Mouse (Mus musculus) lung, adult 2 months (tissue): ENCODE results near the gene Pvr. TPM values are rescaled to one million over a fixed set of nuclear protein-coding genes. Genes with fewer than 3 reads are reported as not detected.

Experiments
- DNase-seq: peaks from one replicate; pipeline ENCODE4 v3.0.0; 2022
- H3K4me1 ChIP-seq: fragments of 200-500 bp; 2 replicates; pipeline ENCODE4 v1.6.1; 2011; ENCODE audit warnings: low read length; ENCODE audit not compliant: control insufficient read depth, insufficient read depth
- H3K4me3 ChIP-seq: fragments of 200-500 bp; replicated peaks from 2 replicates; pipeline ENCODE3; 2011; ENCODE audit warnings: low read depth, mild to moderate bottlenecking, control low read depth, low read length; ENCODE audit errors: extremely low read depth
- CTCF ChIP-seq: fragments of 200-500 bp; IDR thresholded peaks from 2 replicates; pipeline ENCODE4 v1.5.1; 2011; ENCODE audit warnings: mild to moderate bottlenecking, low read length, control low read depth; ENCODE audit not compliant: insufficient read depth
- POLR2A ChIP-seq: fragments of 200-500 bp; IDR thresholded peaks from 2 replicates; pipeline ENCODE4 v1.6.1; 2011; ENCODE audit warnings: low read depth, mild to moderate bottlenecking, control low read depth, low read length, borderline replicate concordance; ENCODE audit errors: extremely low read depth
- WGBS: fragments of 180-500 bp; shearing (Covaris S2); methylation state at CpG from one replicate; pipeline ENCODE4 v1.1.7; 2018; 5-methylcytosine and 5-hydroxymethylcytosine counted together
- polyA plus RNA-seq: library from polyadenylated mRNA; depleted of rRNA; stranded (reverse); fragments of >200 nt; gene quantifications from 2 replicates; pipeline ENCODE4 v1.2.3, GENCODE M21; 2012

Gene Pvr
- polyA plus RNA-seq, 1 experiment = 24.7 TPM

DNA sequence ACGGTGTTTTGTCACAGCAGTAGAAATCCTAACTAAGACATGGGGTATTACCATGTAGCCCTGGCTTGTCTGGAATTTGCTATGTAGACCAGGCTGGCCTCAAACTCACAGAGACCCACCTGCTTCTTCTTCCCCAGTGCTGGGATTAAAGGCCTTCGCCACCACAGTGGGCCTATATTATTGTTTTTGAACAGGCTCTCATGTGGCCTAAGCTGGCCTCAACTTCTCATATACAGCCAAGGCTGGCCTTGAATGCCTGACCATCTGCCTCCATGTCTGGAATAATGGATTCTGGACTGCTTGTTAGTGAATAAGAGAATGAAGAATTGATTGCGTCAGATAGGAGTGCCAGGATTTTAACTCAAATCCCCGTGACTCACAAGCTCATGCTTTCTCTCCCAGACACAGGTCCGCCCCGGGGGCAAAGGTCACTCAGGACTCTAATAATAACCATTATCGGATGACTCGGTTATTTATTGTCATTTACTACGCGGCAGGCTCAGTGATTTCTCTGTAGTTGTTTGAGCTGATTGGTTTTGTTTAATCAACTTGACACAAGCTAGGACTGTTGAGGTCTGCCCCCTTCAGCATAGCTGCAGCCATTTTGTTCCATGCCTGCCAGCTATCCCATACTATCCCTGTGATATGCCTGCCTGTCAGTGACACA, 31.5 kb upstream of the Pvr start:
- TF ChIP-seq CTCF (no peak), POLR2A (no peak)
- WGBS = 74% methylated on average over 10 of the region's 10 CpGs
- no peak for DNase-seq

DNA sequence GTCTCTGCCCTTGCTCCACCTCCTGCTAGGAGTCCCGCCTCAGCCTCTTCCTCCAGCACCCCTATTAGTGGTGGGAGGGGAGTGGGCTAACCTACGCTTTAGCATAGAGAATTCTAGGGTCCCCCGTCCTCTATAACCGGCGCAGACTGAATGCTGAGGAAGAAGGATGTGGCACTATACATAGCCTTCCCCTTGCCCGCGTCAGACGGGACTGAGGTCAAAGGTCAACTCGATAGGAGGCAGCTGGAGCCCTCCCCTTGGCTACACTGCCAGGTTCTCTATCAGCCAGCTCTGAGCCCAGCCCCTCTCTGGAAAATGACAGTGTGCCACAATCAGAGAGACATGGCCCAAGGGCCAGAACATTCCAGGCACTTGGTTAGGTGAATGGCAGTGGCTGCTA, 29.6 kb upstream of the Pvr start, which contains the start of gene Igsf23:
Gene Igsf23 (minus strand): TSS at position 168 of the 400 bp plus-strand sequence.
- no peak for TF ChIP-seq CTCF
- DNase-seq = no peak
- H3K4me1 ChIP-seq = no peaks in the 10 kb centered on the region
- no peak within 1 kb of the TSS for H3K4me3 ChIP-seq
- 48% methylated on average over 9 of the region's 9 CpGs for WGBS

More for the DNA sequence above, 31.5 kb upstream of the Pvr start:
- no peak overlapping the region for H3K4me3 ChIP-seq
- 0 out of 2 replicates have a peak, but pooled peaks cover 2% of the 10 kb centered on the region for H3K4me1 ChIP-seq

DNA sequence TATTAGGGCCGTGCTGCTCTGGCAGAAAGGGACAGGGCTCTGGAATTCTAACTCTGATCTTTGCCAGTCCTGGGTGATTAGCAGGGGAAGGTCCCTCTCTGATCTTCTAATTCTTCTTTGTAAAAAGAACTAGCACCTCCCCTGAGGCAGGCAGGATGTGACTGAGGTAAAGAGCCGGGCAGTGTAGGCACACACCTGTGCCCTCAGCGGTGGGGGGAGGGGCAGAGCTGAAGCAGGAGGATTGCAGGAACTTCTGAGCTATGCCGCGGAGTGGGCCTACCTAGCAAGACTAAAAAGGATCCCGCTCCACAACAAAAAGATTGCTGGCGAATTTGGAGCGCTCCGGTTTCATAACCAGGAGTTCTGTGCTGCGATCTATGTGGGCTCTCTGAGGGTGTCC, 29.0 kb upstream of the Pvr start:
- H3K4me3 ChIP-seq = no peak overlapping the region
- TF ChIP-seq POLR2A (no peak), CTCF (no peak)
- no peaks in the 10 kb centered on the region for H3K4me1 ChIP-seq
- no peak for DNase-seq
- WGBS = 70% methylated on average over 10 of the region's 10 CpGs

DNA sequence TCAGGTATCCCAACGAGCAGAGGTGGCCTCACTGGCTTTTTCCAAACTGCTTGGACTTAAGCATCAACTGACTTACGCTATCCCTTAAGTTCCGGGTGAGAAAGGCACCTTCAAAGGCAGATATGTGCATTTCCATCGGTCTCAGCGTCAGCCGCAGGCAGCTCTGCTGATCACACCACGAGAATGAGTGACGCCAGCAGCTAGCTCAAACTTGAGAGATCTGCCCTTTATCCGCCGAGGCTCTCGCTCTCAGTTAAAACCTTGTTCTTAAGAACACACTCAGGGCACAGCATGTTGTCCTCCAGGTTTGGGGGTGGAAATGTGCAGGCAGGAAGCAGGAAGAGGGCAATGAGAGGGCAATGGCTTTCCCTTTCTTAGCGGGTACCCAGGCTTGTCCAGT, 28.0 kb upstream of the Pvr start:
- TF ChIP-seq CTCF (no peak), POLR2A (no peak)
- Histone ChIP-seq H3K4me3 (no peak overlapping the region), H3K4me1 (no peaks in the 10 kb centered on the region)
- no peak for DNase-seq
- 67% methylated on average over 12 of the region's 12 CpGs for WGBS

DNA sequence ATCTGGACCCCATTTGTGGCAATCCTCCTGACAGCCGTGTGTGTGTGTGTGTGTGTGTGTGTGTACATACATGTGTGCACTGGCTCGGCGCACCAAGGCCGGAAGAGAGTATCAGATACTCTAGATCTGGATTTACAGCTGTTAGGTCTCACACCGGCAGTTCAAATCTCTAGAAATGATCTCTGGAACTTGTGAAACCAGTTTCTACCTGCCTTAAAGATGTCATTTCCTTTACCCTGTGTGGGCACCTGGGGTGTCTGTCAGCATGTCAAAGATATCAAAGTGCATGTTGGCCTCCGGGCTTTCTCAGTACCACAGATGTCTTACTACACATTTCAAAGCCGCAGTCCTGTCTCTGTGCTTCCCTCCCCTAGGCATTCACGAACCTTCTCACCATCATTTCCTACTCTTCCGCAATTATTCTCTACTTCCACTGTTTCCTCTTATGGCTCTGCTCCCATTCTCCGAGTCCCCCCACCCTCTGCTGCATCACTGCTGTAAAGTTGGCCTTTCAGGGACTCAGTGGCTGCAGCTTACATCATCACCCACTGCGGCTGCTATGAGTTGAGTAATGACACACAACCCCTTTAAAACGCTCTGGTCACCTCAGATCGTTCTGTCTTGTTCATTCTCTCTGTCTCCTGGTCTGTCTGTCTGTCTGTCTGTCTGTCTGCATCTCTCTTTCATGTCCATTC, 25.0 kb upstream of the Pvr start:
- no peak for DNase-seq
- Histone ChIP-seq H3K4me3 (no peak overlapping the region), H3K4me1 (no peaks in the 10 kb centered on the region)
- TF ChIP-seq CTCF = no peak
- no peak for TF ChIP-seq POLR2A
- 72% methylated on average over 13 of the region's 13 CpGs for WGBS

DNA sequence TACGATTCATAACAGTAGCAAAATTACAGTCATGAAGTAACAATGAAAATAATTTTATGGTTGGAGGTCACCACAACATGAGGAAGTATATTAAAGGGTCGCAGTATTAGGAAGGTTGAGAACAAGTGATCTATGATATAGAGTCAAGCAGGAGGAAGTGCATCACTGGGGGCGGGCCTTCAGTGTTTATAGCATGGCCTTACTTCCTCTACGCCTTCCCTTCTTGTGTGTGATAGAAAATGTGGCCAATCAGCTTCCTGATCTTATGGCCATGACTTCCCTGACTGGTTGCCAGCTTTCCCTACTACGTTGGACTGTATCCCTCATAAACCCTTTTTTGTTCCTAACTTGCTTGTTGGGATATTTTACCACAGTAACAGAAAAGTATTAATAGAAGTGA, 24.2 kb upstream of the Pvr start:
- Histone ChIP-seq H3K4me3 (no peak overlapping the region), H3K4me1 (0 out of 2 replicates have a peak, but pooled peaks cover 2% of the 10 kb centered on the region)
- DNase-seq = no peak
- no peak for TF ChIP-seq CTCF
- no peak for TF ChIP-seq POLR2A
- 79% methylated on average over 5 of the region's 5 CpGs for WGBS

DNA sequence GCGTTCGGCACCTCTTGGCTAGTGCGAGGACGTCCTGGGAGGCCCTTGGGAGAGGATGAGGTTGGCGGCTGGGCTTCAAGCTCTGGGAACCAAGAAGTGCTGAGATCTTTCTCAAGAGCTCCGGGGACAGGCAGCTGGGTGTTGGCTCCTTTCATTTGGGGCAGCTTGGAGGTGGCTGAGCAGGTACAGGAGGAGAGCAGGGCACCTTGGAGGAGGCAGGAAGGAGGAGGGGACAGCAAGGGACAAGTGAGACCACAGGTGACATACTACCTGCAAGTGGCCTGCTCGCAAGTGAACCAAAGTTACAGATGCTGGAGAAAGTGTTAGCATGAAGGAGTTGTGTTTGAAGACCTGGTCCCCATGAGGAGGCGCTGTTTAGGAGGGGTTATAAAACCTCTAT, 23.7 kb upstream of the Pvr start:
- Histone ChIP-seq H3K4me1 (peaks cover 3% of the 10 kb centered on the region; the same call in 1 of the 2 replicates), H3K4me3 (no peak overlapping the region)
- TF ChIP-seq POLR2A (no peak), CTCF (no peak)
- WGBS = 86% methylated on average over 8 of the region's 8 CpGs
- no peak for DNase-seq

DNA sequence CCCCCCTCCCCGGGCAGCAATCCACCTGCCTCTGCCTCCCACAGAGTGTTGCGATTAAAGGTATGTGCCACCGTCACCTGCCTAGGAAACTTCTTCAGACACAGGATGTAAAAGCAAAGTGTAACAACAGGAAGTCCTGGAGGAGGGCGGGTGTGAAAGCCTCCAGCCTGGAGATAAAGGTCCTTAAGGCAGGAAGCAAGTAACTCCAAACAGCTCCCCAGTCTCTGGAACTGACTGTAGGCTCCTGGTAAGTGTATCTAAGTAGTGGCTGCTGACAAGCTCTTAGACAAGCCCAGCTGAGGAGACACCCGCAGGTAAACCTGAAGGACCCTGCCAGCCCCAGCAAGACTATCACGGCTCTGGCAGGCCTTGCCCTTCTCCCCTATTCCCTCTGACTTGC, 19.3 kb upstream of the Pvr start:
- WGBS = 6% methylated on average over 5 of the region's 6 CpGs
- H3K4me3 ChIP-seq = no peak overlapping the region
- peak; percentile 58 for DNase-seq
- TF ChIP-seq POLR2A = no peak
- TF ChIP-seq CTCF = no peak
- H3K4me1 ChIP-seq = peaks cover 15% of the 10 kb centered on the region

DNA sequence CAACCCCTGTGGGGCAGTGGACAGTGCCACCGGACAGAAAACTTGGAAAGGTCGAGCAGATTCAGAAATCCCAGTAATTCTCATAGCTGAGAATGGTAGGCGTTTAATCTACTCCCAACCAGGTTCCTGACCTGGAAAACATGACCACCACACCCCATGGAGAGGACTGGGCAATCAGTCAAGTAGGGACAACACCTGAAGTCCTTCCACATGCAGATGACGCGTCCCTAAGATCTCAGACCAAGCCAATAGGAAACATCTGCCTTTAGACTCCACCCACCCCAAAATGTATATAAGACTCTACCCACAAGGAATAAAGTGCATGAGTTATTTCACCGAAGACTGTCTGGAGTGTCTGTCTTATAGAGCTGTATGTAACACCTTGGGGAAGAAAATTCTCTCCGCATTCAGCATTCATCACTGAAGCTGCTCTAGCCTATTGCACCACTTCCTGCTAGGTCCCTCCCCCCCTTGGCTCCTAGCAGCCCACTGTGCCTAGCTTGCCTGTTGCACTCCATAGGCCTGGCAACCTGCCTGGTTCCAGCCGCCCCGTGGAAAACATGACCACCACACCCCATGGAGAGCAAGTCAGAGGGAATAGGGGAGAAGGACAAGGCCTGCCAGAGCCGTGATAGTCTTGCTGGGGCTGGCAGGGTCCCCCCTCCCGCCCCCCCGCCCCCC, 18.7 kb upstream of the Pvr start:
- TF ChIP-seq CTCF = no peak
- TF ChIP-seq POLR2A = peak; percentile 15; the same call in 1 of the 2 replicates
- 26% methylated on average over 12 of the region's 12 CpGs for WGBS
- Histone ChIP-seq H3K4me3 (no peak overlapping the region), H3K4me1 (peaks cover 15% of the 10 kb centered on the region)
- DNase-seq = peak; percentile 84
